In the genomic region with DNA sequence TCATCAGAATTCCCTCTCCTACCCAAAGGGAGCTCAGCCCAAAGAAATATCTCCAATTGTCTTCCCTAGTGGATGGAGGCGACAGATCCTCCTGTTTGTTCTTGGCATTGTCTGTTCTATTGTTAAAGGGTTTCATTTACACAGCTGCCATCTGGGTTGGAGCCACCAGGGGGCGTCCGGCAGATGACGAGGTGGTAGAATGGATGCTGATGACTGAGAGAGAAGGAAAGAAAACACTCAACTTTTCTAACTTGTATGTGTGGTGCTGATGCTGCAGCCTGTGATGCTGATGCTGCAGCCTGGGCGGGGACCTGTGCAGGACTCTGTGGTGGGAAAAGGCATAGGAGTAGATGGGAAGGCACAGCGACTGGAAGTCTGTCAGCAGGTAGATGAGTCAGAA, we compare ENCODE assay signal across 10 mouse cellular contexts. TPM values are rescaled to one million over a fixed set of nuclear protein-coding genes. Genes with fewer than 3 reads are reported as not detected.
DNase-seq lines count a peak whose midpoint lies in the region; ATAC-seq lines count a peak whose summit lies in the region.
"Had no signal": no experiment of that assay in that cellular context is flagged by ENCODE, and none has a peak within 500 bp of the region (broad histone marks: within the 10 kb centered on the region; RNA-seq: fewer than 3 reads in every experiment).

No protein-coding gene starts in this region.

- no peak overlapping the region for H3K4me3 ChIP-seq in embryonic facial prominence, embryonic 11.5 days (ENCODE audit: low read depth, low read length)
- H3K4me3 ChIP-seq: neural tube, embryonic 12.5 days had no signal

- no peaks in the 10 kb centered on the region for H3K27me3 ChIP-seq in embryonic facial prominence, embryonic 11.5 days (ENCODE audit: control insufficient read depth, insufficient read depth, low read length)
- H3K27me3 ChIP-seq: neural tube, embryonic 12.5 days had no signal

- no peak overlapping the region for H3K9ac ChIP-seq in embryonic facial prominence, embryonic 11.5 days (replicated peaks; ENCODE audit: low read length)
- H3K9ac ChIP-seq: neural tube, embryonic 12.5 days had no signal

- intact Hi-C loops in heart, postnatal 10 days (cut with DNase I) = loop anchor here (1.0 kb wide), 1 partner anchor 70 kb away; no protein-coding TSS in a partner anchor

- no peak for ATAC-seq in embryonic facial prominence, embryonic 11.5 days (replicated peaks; ENCODE audit: insufficient number of reproducible peaks, low FRiP score, low TSS enrichment, low read depth)

- H3K27ac ChIP-seq in embryonic facial prominence, embryonic 11.5 days (replicated peaks; ENCODE audit: low read depth, low read length) = no peak overlapping the region
- H3K27ac ChIP-seq: neural tube, embryonic 12.5 days had no signal

- DNase-seq in urinary bladder, adult 2 months (ENCODE audit: low spot score) = peak; percentile 63
- DNase-seq in urinary bladder, postnatal 10 days (ENCODE audit: low spot score) = no peak
- peak; percentile 34 to 41 for DNase-seq in adrenal gland, postnatal 4 days (ENCODE audit: low spot score in 2 of 2)
- DNase-seq in embryonic facial prominence, embryonic 11.5 days (ENCODE audit: low spot score) = peak; percentile 66
- peak; percentile 63 to 80 for DNase-seq in heart, postnatal 10 days
- DNase-seq in left cerebral cortex, adult 18-20 months (ENCODE audit: low spot score in 2 of 2) = peak; percentile 77 to 80
- DNase-seq in naive thymus-derived CD4-positive, alpha-beta T cell, adult 2 months (ENCODE audit: low read depth) = peak; percentile 82
- peak; percentile 74 to 80 for DNase-seq in thymus, postnatal 36 days

- WGBS in embryonic facial prominence, embryonic 11.5 days = 32% methylated on average over 6 of the region's 6 CpGs

- H3K4me2 ChIP-seq in embryonic facial prominence, embryonic 11.5 days (ENCODE audit: low read depth, low read length) = no peak overlapping the region
- H3K4me2 ChIP-seq: neural tube, embryonic 12.5 days had no signal

- H3K9me3 ChIP-seq in embryonic facial prominence, embryonic 11.5 days (replicated peaks; ENCODE audit: control insufficient read depth, low read length) = no peaks in the 10 kb centered on the region
- H3K9me3 ChIP-seq: neural tube, embryonic 12.5 days had no signal

- H3K4me1 ChIP-seq in embryonic facial prominence, embryonic 11.5 days (ENCODE audit: control insufficient read depth, insufficient read depth, low read length) = no peaks in the 10 kb centered on the region
- H3K4me1 ChIP-seq: neural tube, embryonic 12.5 days had no signal

- no peaks in the 10 kb centered on the region for H3K36me3 ChIP-seq in embryonic facial prominence, embryonic 11.5 days (replicated peaks; ENCODE audit: control insufficient read depth, insufficient read depth, low read depth, low read length)
- H3K36me3 ChIP-seq: neural tube, embryonic 12.5 days had no signal

RNA-seq across cellular contexts. Expression of gene Tex26, which starts 14.8 kb away (rescaled TPM):
- 0.21 and 0.37 TPM in 2 replicates for polyA plus RNA-seq in urinary bladder, adult 2 months (2012; rRNA removed)
- total RNA-seq in adrenal gland, postnatal 4 days (2021) = under 1 TPM; 0.31 to 0.51 TPM
- 0.54 and 0.74 TPM in 2 replicates for polyA plus RNA-seq in embryonic facial prominence, embryonic 11.5 days (2014; fragmentation: Nextera tagmentation; extraction: Ambion mirVana)
- not detected for total RNA-seq in heart, postnatal 10 days (2021)
- total RNA-seq in left cerebral cortex, adult 18-20 months (2021) = under 1 TPM in 1 of 2 experiments, not detected in 1; 0.54 TPM
- polyA plus RNA-seq: gonadal fat pad, adult 2 months had no signal

RNA-seq across cellular contexts. Expression of gene Medag, which starts 42.7 kb away (rescaled TPM):
- 30.4 and 31.6 TPM in 2 replicates for polyA plus RNA-seq in urinary bladder, adult 2 months (2012; rRNA removed)
- 1 to 10 TPM; 4.5 to 5.3 TPM for total RNA-seq in adrenal gland, postnatal 4 days (2021)
- polyA plus RNA-seq in embryonic facial prominence, embryonic 11.5 days (2014; fragmentation: Nextera tagmentation; extraction: Ambion mirVana) = 0.70 and 0.72 TPM in 2 replicates
- 10 to 100 TPM; 18.3 to 22.4 TPM for total RNA-seq in heart, postnatal 10 days (2021)
- total RNA-seq in left cerebral cortex, adult 18-20 months (2021) = 10 to 100 TPM; 18.6 to 23.0 TPM
